Mouse (Mus musculus) urinary bladder, postnatal 14 days (tissue): Measurements from ENCODE around the gene Olfr180.

Experiments
- DNase-seq: peaks from one replicate; pipeline ENCODE4 v3.0.0; 2021; ENCODE audit warnings: low spot score

Gene Olfr180

DNA sequence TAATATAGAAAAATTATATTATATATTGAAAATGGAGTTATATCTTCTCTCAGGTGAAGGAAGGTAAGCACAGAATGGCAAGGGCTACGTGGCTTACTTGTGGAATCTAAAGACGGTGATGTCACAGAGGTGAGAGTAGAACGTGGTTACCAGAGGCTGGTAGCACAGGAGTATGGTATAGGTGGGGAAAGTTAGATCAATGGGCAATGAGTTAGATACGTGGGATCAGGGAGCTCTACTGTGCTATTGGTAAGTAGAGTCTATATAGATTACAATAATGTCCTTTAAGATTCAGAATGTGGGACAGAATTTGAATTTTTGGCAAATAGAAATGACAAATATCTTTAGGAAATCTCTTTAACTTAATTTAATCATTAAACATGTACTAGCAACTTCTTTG is at the start of gene Olfr180:
Olfr180 (minus strand) TSS at position 101 of the 400 bp plus-strand sequence.
- no peak for DNase-seq

DNA sequence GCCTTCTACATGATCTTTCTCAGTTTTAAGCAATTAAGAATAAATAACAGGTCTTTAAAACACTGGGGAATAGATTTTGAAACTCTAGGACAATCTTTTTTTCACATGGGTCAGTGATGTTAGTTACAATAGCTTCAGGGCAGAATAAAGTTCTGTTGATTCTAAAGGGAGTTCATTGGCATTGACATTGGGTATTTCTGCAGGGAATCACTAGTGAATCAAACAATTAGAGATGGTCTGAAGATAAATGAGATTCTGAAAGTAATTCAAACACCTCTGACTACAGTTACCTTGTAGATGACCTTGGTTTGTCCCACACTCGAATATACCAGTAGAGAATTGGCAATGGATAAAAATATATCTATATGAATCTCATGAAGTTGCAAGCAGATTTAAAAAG is 537 bp downstream of the Olfr180 start, which contains the start of gene Olfr181:
Olfr181 (minus strand) TSS at position 101 of the 400 bp plus-strand sequence.
- no peak for DNase-seq

DNA sequence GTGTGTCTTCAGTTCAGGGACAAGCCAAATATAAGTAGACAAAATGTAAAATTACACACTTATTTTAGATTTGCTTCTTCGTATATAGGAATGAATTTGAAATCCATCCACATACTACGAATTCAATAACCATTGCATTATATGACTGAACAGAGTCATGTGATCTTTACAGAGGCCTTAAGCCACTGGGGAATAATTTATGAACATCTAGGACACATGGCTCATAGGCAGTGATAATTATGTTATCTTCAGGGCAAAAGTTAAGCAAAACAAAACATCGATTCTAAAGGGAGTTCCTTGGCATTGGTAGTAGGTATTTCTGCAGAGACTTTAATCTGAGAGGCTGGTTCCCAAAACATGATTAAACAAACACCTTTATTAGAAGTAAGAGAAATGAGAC is 37.2 kb downstream of the Olfr180 start, which contains the start of gene Olfr178:
Olfr178 (minus strand) TSS at position 101 of the 400 bp plus-strand sequence.
- DNase-seq: no peak

DNA sequence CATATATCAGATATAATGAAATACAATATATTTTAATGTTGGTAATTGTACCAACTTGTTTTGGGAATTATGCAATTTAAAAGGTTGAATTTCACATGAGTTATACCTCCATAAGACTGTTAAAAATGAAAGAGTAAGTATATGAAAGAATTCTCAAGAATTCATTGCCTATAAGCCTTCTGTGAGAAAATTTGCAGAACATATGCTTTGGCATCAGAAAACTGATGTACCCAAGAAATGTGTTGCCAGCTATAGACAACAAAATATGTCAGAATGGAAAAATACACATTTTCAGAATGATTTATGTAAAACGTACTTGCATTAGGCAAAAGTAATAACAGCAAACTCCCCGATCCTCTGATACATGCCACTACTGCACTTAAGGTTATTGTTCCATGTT is 44.8 kb downstream of the Olfr180 start:
- no peak for DNase-seq

DNA sequence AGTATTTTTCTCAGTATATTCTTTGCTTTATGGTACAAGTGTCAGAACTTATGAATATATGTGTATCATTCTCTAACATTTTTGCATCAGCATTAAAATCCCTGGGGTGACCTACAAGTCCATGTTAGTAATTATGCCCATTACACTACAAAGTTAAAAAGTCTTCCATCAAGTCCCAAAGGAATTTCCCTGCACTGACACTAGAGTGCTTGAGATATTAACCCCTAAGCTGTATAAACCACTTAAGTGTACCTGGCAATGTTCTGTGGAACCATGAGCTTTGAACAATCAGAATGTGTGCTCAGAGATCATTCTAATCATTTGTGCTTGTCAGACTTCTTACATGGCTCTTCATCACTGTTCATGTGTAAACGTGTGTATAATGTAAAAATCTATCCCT is 54.5 kb downstream of the Olfr180 start, which contains the start of gene Olfr177:
Olfr177 (minus strand) TSS at position 101 of the 400 bp plus-strand sequence.
- DNase-seq: no peak
